Mouse (Mus musculus) midbrain, postnatal 0 days (tissue): ENCODE results near the gene Tulp1. TPM values are rescaled to one million over a fixed set of nuclear protein-coding genes. Genes with fewer than 3 reads are reported as not detected.
A peak's percentile ranks its signal among the peaks of the same experiment; 100 is the strongest.
"Not testable (repeated sequence)": the region's sequence is repeated elsewhere in the genome, so short reads cannot be mapped to it uniquely, and the experiment has no call there.

Source experiments
- ATAC-seq: fragments of 200-750 bp; cut with Nextera tagmentation; 2 replicates; pipeline ENCODE4 v1.8.0; 2017; ENCODE audit warnings: moderate number of reproducible peaks, mild to moderate bottlenecking, moderate TSS enrichment, moderate library complexity; ENCODE audit not compliant: low FRiP score
- DNase-seq: peaks from one replicate; pipeline ENCODE4 v3.0.0-alpha.2; 2015; ENCODE audit warnings: low spot score
- H3K27ac ChIP-seq: fragments of 300-500 bp; sonication (generic); 2 replicates; pipeline ENCODE4 v1.5.1; 2014; ENCODE audit warnings: low read depth, mild to moderate bottlenecking, low read length, mixed read lengths
- H3K27me3 ChIP-seq: fragments of 300-500 bp; sonication (generic); 2 replicates; pipeline ENCODE4 v1.6.1; 2014; ENCODE audit warnings: low read length, control low read depth, mixed read lengths; ENCODE audit not compliant: insufficient read depth
- H3K36me3 ChIP-seq: fragments of 300-500 bp; sonication (generic); 2 replicates; pipeline ENCODE4 v1.6.1; 2014; ENCODE audit warnings: low read length, control low read depth, mixed read lengths; ENCODE audit not compliant: insufficient read depth
- H3K4me1 ChIP-seq: fragments of 300-500 bp; sonication (generic); 2 replicates; pipeline ENCODE4 v1.6.1; 2014; ENCODE audit warnings: mild to moderate bottlenecking, control low read depth, antibody characterized with exemption, low read length, mixed read lengths; ENCODE audit not compliant: insufficient read depth
- H3K4me2 ChIP-seq: fragments of 300-500 bp; sonication (generic); 2 replicates; pipeline ENCODE4 v1.6.1; 2014; ENCODE audit warnings: low read depth, mild to moderate bottlenecking, low read length, mixed read lengths; ENCODE audit not compliant: poor library complexity, severe bottlenecking
- H3K4me3 ChIP-seq: fragments of 300-500 bp; sonication (generic); 2 replicates; pipeline ENCODE4 v1.5.1; 2014; ENCODE audit warnings: low read depth, mild to moderate bottlenecking, low read length, moderate library complexity
- H3K9ac ChIP-seq: fragments of 300-500 bp; sonication (generic); replicated peaks from 2 replicates; pipeline ENCODE4 v1.6.1; 2014; ENCODE audit warnings: mild to moderate bottlenecking, low read length, moderate library complexity, mixed read lengths; ENCODE audit not compliant: poor library complexity, severe bottlenecking
- H3K9me3 ChIP-seq: fragments of 300-500 bp; sonication (generic); 2 replicates; pipeline ENCODE4 v1.6.1; 2016; ENCODE audit warnings: low read length, control low read depth
- CTCF ChIP-seq: IDR thresholded peaks from 2 replicates; pipeline ENCODE4 v1.5.1; 2016; ENCODE audit warnings: antibody characterized with exemption, mild to moderate bottlenecking
- WGBS: fragments of 180-500 bp; shearing (Covaris S2); extraction: QIAGEN DNeasy Blood & Tissue Kit; methylation state at CpG from one replicate; pipeline ENCODE4 v1.1.7; 2014; 5-methylcytosine and 5-hydroxymethylcytosine counted together
- polyA plus RNA-seq: library from polyadenylated mRNA; unstranded; fragments of >200 nt; fragmentation: Nextera tagmentation; extraction: Ambion mirVana; gene quantifications from 2 replicates; pipeline ENCODE4 v1.2.1, GENCODE M21; 2015
- total RNA-seq: library from RNA; depleted of rRNA; stranded (reverse); fragments of >200 nt; gene quantifications from 2 replicates; pipeline ENCODE4 v1.2.3, GENCODE M21; 2014

Gene Tulp1
- total and polyA plus RNA-seq, 2 experiments from 2014 or later, result 1.0 to 1.1 TPM

- no peak overlapping the region for H3K9ac ChIP-seq
- DNase-seq, result no peak
- peaks cover 15% of the 10 kb centered on the region; the same call in 1 of the 2 replicates for H3K36me3 ChIP-seq
- WGBS, result 55% methylated on average over 13 of the region's 13 CpGs
- H3K9me3 ChIP-seq, result no peaks in the 10 kb centered on the region
- H3K27ac ChIP-seq, result no peak overlapping the region
- no peak overlapping the region for H3K4me3 ChIP-seq
- TF ChIP-seq CTCF, result no peak
- H3K4me1 ChIP-seq, result peaks cover 8% of the 10 kb centered on the region; the same call in 1 of the 2 replicates
- no peak for ATAC-seq
- no peak overlapping the region for H3K4me2 ChIP-seq
- H3K27me3 ChIP-seq, result no peaks in the 10 kb centered on the region
Measured at GRCm38 (mm10) chr17:28332113-28332914, 32.7 kb downstream of the Tulp1 start.

GRCm38 (mm10) chr17:28331241-28332112, 33.5 kb downstream of the Tulp1 start:
- DNase-seq (no peak), ATAC-seq (no peak)
- Histone ChIP-seq H3K36me3 (peaks cover 15% of the 10 kb centered on the region; the same call in 1 of the 2 replicates), H3K9ac (no peak overlapping the region), H3K4me1 (peaks cover 8% of the 10 kb centered on the region; the same call in 1 of the 2 replicates), H3K4me3 (no peak overlapping the region), H3K27ac (no peak overlapping the region), H3K9me3 (no peaks in the 10 kb centered on the region), H3K4me2 (no peak overlapping the region), H3K27me3 (no peaks in the 10 kb centered on the region)
- TF ChIP-seq CTCF, result no peak
- WGBS, result 50% methylated on average over 5 of the region's 7 CpGs

GRCm38 (mm10) chr17:28330590-28330989, 34.4 kb downstream of the Tulp1 start:
- H3K9ac ChIP-seq, DNase-seq, H3K4me2 ChIP-seq, H3K4me3 ChIP-seq, ATAC-seq, H3K27ac ChIP-seq, H3K27me3 ChIP-seq, H3K9me3 ChIP-seq, H3K4me1 ChIP-seq: not testable (repeated sequence)
- WGBS, result 64% methylated on average over 6 of the region's 8 CpGs
- H3K36me3 ChIP-seq, result peaks cover 18% of the 10 kb centered on the region; the same call in 1 of the 2 replicates

GRCm38 (mm10) chr17:28330232-28330546, 34.8 kb downstream of the Tulp1 start:
- Histone ChIP-seq H3K36me3 (peaks cover 18% of the 10 kb centered on the region; the same call in 1 of the 2 replicates), H3K27ac (no peak overlapping the region), H3K9ac (no peak overlapping the region), H3K4me1 (peaks cover 8% of the 10 kb centered on the region; the same call in 1 of the 2 replicates), H3K9me3 (no peaks in the 10 kb centered on the region), H3K27me3 (no peaks in the 10 kb centered on the region), H3K4me2 (peak overlapping the region; percentile 93), H3K4me3 (no peak overlapping the region)
- 51% methylated on average over 2 of the region's 2 CpGs for WGBS
- DNase-seq, result no peak
- no peak for TF ChIP-seq CTCF
- no peak for ATAC-seq

- H3K9ac ChIP-seq, result peak overlapping the region; percentile 89
- TF ChIP-seq CTCF, result no peak
- peak overlapping the region; percentile 88; the same call in 1 of the 2 replicates for H3K27ac ChIP-seq
- H3K27me3 ChIP-seq, result no peaks in the 10 kb centered on the region
- H3K4me3 ChIP-seq, result peak overlapping the region; percentile 59
- H3K4me2 ChIP-seq, result peak overlapping the region; percentile 93
- DNase-seq, result no peak
- ATAC-seq, result no peak
- 6% methylated on average over 4 of the region's 4 CpGs for WGBS
- H3K36me3 ChIP-seq, result peaks cover 18% of the 10 kb centered on the region; the same call in 1 of the 2 replicates
- H3K4me1 ChIP-seq, result peaks cover 8% of the 10 kb centered on the region; the same call in 1 of the 2 replicates
- no peaks in the 10 kb centered on the region for H3K9me3 ChIP-seq
Measured at GRCm38 (mm10) chr17:28329503-28330231, 35.4 kb downstream of the Tulp1 start.
